Mouse (Mus musculus): ENCODE data around the gene Mcemp1. TPM values are rescaled to one million over a fixed set of nuclear protein-coding genes. Genes with fewer than 3 reads are reported as not detected.

Mcemp1 gene
- total RNA-seq, 2 experiments from 2014 or later = 0.32 TPM; not detected in 1

Other genes with a start within 250 kb of the Mcemp1 start
- gene Pex11g, start 198.1 kb upstream of the Mcemp1 start, total RNA-seq (2021) = 1 to 10 TPM; 5.9 to 9.8 TPM
- gene Tex45, start 194.9 kb upstream of the Mcemp1 start, total RNA-seq (2021) = not detected
- 10 to 100 TPM; 17.5 to 20.5 TPM for gene Zfp358, start 172.6 kb upstream of the Mcemp1 start, total RNA-seq (2021)
- 10 to 100 TPM; 40.9 to 42.8 TPM for gene Mcoln1, start 165.3 kb upstream of the Mcemp1 start, total RNA-seq (2021)
- gene Pnpla6, start 150.4 kb upstream of the Mcemp1 start, total RNA-seq (2021) = 10 to 100 TPM; 37.4 to 40.7 TPM
- under 1 TPM in 1 of 2 experiments, not detected in 1; 0.38 TPM for gene C330021F23Rik, start 97.8 kb upstream of the Mcemp1 start, total RNA-seq (2021)
- gene Camsap3, start 78.5 kb upstream of the Mcemp1 start, total RNA-seq (2021) = 1 to 10 TPM; 4.1 to 8.0 TPM
- 10 to 100 TPM; 34.1 to 39.1 TPM for gene Xab2, start 44.4 kb upstream of the Mcemp1 start, total RNA-seq (2021)
- 100 to 1,000 TPM; 117 to 148 TPM for gene Pet100, start 44.2 kb upstream of the Mcemp1 start, total RNA-seq (2021)
- not detected for gene Pcp2, start 40.2 kb upstream of the Mcemp1 start, total RNA-seq (2021)
- 10 to 100 TPM; 87.5 to 98.8 TPM for gene Stxbp2, start 34.8 kb upstream of the Mcemp1 start, total RNA-seq (2021)
- gene Retn, start 10.0 kb upstream of the Mcemp1 start, total RNA-seq (2021) = 100 to 1,000 TPM; 182 to 325 TPM
- gene Fcor, start 6.6 kb downstream of the Mcemp1 start, total RNA-seq (2021) = 100 to 1,000 TPM in 1 of 2 experiments, 10 to 100 TPM in 1; 37.9 to 110 TPM
- 10 to 100 TPM; 22.4 to 23.6 TPM for gene Trappc5, start 10.5 kb downstream of the Mcemp1 start, total RNA-seq (2021)
- under 1 TPM in 1 of 2 experiments, not detected in 1; 0.35 TPM for gene Fcer2a, start 28.4 kb downstream of the Mcemp1 start, total RNA-seq (2021)
- gene Clec4g, start 54.9 kb downstream of the Mcemp1 start, total RNA-seq (2021) = not detected
- gene Cd209a, start 83.2 kb downstream of the Mcemp1 start, total RNA-seq (2021) = 1 to 10 TPM in 1 of 2 experiments, under 1 TPM in 1; 0.40 to 1.7 TPM
- not detected for gene Cd209e, start 188.6 kb downstream of the Mcemp1 start, total RNA-seq (2021)
- 1 to 10 TPM; 1.0 to 4.9 TPM for gene Cd209d, start 212.8 kb downstream of the Mcemp1 start, total RNA-seq (2021)

All from adrenal gland, adult 18-20 months (tissue).